Mouse (Mus musculus) duodenum, adult 2 months (tissue): ENCODE data around the gene Eri2. TPM values are rescaled to one million over a fixed set of nuclear protein-coding genes. Genes with fewer than 3 reads are reported as not detected.

Experiments
- polyA plus RNA-seq: library from polyadenylated mRNA; depleted of rRNA; stranded (reverse); fragments of >200 nt; gene quantifications from 2 replicates; pipeline ENCODE4 v1.2.3, GENCODE M21; 2012; ENCODE audit warnings: low replicate concordance; rRNA removed

Eri2 gene
- 0.05 and 0.22 TPM in 2 replicates for polyA plus RNA-seq

DNA sequence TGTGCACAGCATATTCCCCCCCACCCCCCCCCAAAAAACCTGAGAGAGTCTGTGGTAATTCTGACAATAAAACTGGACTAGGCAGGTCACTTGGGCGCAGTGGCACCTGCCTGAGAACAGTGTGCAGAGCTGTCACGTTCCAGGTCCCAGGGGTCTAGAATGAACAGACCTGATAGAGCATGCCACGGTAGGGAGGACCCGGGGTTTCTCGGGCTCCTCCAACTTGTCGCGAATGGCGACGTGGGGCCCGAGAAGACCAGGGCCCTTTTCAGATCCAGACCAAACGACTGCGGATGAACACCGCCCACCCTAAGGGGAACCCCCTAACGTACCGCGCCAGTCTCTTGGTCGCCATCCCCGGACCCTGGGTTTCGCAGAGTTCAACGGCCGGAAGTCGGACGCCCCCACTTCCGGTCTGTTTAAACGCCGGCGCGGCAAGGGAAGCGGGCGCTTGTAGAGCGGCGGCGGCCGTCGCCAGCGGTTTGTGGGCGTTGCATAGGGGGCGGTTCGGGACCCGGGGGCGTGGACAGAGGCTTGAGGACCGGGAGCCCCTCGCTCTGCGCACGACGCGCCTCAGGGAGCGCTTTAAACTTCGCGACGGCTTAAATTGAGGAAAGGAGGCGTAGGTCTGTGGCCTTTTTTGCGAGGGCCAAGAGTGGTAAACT lies at the start of gene Eri2, which contains the start of gene Rexo5:
Gene Eri2, minus strand, starts transcription at position 473 of the 665 bp plus-strand sequence.
Gene Rexo5, plus strand, starts transcription at position 421 of the 665 bp plus-strand sequence.

DNA sequence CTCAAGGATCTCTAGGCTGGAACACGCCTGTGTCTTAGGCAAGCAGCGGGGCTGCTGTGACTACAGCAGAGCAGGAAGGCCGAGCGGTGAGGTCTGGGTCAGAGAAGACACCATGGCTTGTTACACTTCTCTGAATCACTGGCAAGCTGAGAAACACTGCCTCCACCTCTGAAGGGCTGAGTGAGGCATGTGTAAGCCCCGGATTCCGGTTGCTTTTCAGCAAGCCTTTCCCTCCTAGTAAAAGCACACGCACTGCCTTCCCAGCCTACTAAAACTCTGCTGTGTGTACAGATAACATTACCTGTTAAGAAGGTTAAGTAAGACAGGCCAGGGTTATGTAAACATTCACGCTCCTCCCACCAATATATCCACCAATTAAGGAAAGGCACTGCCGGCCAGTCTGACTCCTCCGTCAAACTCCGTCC lies 33.3 kb downstream of the Eri2 start, which contains the start of gene Acsm3:
Gene Acsm3, plus strand, starts transcription at position 397 of the 425 bp plus-strand sequence.

DNA sequence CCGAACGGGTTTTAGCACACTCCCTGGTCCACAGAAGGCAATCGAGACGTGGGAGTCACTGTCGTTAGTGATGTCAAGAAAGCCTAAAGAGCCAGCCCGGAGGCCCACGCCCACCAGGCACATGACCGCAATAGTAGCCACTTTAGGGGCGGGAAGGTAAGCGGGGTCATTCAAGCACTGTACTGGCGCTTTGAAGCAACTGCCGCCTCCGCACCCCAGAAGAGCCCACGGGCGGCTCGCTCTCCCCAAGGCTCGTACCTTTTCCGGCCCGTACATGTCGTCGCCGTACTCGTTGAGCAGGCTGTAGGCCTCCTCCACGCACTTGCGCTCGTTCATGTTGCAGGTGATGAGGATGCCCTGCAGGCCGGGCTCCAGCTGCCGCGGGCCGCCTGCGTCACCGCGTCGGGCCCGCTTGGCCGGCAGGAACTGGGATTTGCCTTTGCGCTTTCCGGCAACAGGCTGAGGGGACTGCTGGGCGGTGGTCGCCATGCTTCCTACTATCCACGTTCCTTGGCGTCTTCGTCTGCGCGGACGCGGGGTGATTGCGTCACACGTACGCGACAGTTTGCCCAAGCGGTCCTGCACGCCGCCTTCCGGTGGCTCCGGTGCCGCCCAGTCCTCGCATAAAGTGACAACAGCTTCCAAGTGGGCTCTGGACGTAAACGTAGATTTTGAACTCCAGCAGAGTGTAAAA lies 73.5 kb downstream of the Eri2 start, which contains the start of gene Thumpd1:
Gene Thumpd1, minus strand, starts transcription at position 546 of the 694 bp plus-strand sequence.

Other genes starting within 250 kb of the Eri2 start
- not detected in 2 replicates for gene Acsm2, start 239.7 kb downstream of the Eri2 start, polyA plus RNA-seq
- gene Acsm1, start 187.0 kb downstream of the Eri2 start, polyA plus RNA-seq = 0.07 TPM in 1 of 2 replicates, not detected in the other
- not detected in 2 replicates for gene Acsm4, start 104.0 kb downstream of the Eri2 start, polyA plus RNA-seq
- 2.6 and 3.9 TPM in 2 replicates for gene Thumpd1, start 73.3 kb downstream of the Eri2 start, polyA plus RNA-seq
- 0.36 and 1.3 TPM in 2 replicates for gene Acsm3, start 33.1 kb downstream of the Eri2 start, polyA plus RNA-seq
- 0.20 and 0.26 TPM in 2 replicates for gene Rexo5, start 52 bp downstream of the Eri2 start, polyA plus RNA-seq
- gene Lyrm1, start 101.8 kb upstream of the Eri2 start, polyA plus RNA-seq = 0.19 and 0.21 TPM in 2 replicates
- 0.92 and 3.2 TPM in 2 replicates for gene Dcun1d3, start 102.2 kb upstream of the Eri2 start, polyA plus RNA-seq